Mouse (Mus musculus) liver, adult 2 months (tissue): ENCODE measurements around the gene Enpp1.

Experiments
- CTCF ChIP-seq: fragments of 200-500 bp; IDR thresholded peaks from 2 replicates; pipeline ENCODE4 v1.5.1; 2011; ENCODE audit warnings: low read depth, low read length, control low read depth
- POLR2A ChIP-seq: fragments of 200-500 bp; IDR thresholded peaks from 2 replicates; pipeline ENCODE4 v1.6.1; 2011; ENCODE audit warnings: low read length, control low read depth; ENCODE audit not compliant: insufficient read depth; ENCODE audit errors: extremely low read depth

- TF ChIP-seq CTCF (no peak), POLR2A (no peak)
Observed at GRCm38 (mm10) chr10:24628466-24628865, 83.5 kb downstream of the Enpp1 start.
